Mouse (Mus musculus) gastrocnemius, adult 2 months (tissue): ENCODE results near the gene Serpinf2. TPM values are rescaled to one million over a fixed set of nuclear protein-coding genes. Genes with fewer than 3 reads are reported as not detected.

Experiments
- DNase-seq: peaks from one replicate; pipeline ENCODE4 v3.0.0; 2022
- H3K27ac ChIP-seq: fragments of 200-600 bp; 2 replicates; pipeline ENCODE4 v1.8.1; 2022; ENCODE audit warnings: mild to moderate bottlenecking
- H3K4me3 ChIP-seq: fragments of 200-600 bp; 2 replicates; pipeline ENCODE4 v1.8.1; 2022; ENCODE audit warnings: mild to moderate bottlenecking, moderate library complexity
- CTCF ChIP-seq: fragments of 200-600 bp; IDR thresholded peaks from 2 replicates; pipeline ENCODE4 v1.8.1; 2022; ENCODE audit warnings: antibody characterized with exemption, mild to moderate bottlenecking, moderate library complexity
- intact Hi-C: fragments of 180-260 bp; cut with DNase I; formaldehyde crosslinking; loops from one replicate; pipeline ENCODE4 v1.15.1; 2025
- total RNA-seq, 2 experiments: library from RNA; stranded (reverse); gene quantifications; 2 replicates each; pipeline ENCODE4 v1.2.3; 2021

Gene Serpinf2
- total RNA-seq, 2 experiments from 2014 or later, result not detected

GRCm38 (mm10) chr11:75464417-75464816 lies 25.0 kb upstream of the Serpinf2 start:
- H3K27ac ChIP-seq, result peak overlapping the region; percentile 62
- H3K4me3 ChIP-seq, result peak overlapping the region; percentile 87
- no peak for DNase-seq
- intact Hi-C loops, result loop anchor here (5.0 kb wide), 1 partner anchor 103 kb away; no protein-coding TSS in a partner anchor
- TF ChIP-seq CTCF, result no peak

GRCm38 (mm10) chr11:75463624-75464023 lies 24.2 kb upstream of the Serpinf2 start:
- intact Hi-C loops, result loop anchor here (2.0 to 5.0 kb wide), 2 partner anchors 47 to 104 kb away; partner anchors contain the start of gene Rilp

GRCm38 (mm10) chr11:75462865-75463336 lies 23.5 kb upstream of the Serpinf2 start:
- intact Hi-C loops, result loop anchor here (2.0 to 5.0 kb wide), 2 partner anchors 48 to 104 kb away; partner anchors contain the start of gene Rilp

More at GRCm38 (mm10) chr11:75463624-75464023, 24.2 kb upstream of the Serpinf2 start:
- Histone ChIP-seq H3K27ac (peak overlapping the region; percentile 100), H3K4me3 (peak overlapping the region; percentile 87)
- TF ChIP-seq CTCF, result no peak
- no peak for DNase-seq

DNA sequence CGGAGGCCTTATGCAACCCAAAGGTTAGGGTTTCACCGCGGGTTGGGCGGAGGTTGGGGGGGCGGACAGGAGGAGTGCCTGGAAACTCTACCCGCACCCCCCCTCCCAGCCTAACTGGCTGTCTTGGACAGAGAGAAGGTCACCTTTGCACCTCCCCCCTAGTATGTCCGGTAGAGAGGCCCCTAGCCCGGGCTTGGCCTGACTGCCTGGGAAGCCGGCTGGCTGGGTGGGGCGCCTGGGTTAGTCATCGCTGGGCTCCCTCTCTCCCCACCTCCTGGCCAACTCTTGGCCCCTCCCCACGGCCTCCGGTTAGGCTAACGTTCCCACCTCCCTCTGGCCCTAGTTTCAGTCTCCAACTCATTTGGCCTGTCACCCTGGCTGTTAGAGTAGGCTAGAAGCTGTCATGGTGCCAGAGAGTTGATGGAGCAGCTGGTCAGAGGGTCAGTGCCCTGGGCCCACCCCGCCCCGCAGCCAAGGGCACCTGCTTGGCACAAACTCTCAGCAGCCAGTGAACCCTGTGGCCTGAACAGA lies 22.9 kb upstream of the Serpinf2 start:
- Histone ChIP-seq H3K27ac (peak overlapping the region; percentile 100), H3K4me3 (peak overlapping the region; percentile 87)
- peak; percentile 97 for DNase-seq
- intact Hi-C loops, result loop anchor here (2.0 to 5.0 kb wide), 2 partner anchors 48 to 105 kb away; partner anchors contain the start of gene Rilp
- TF ChIP-seq CTCF, result no peak

More at GRCm38 (mm10) chr11:75462865-75463336, 23.5 kb upstream of the Serpinf2 start:
- Histone ChIP-seq H3K4me3 (peak overlapping the region; percentile 87), H3K27ac (peak overlapping the region; percentile 100)
- peak; percentile 97 for DNase-seq
- TF ChIP-seq CTCF, result no peak

- intact Hi-C loops, result loop anchor here (2.0 to 5.0 kb wide), 2 partner anchors 49 to 106 kb away; partner anchors contain the start of gene Rilp
- H3K4me3 ChIP-seq, result peak overlapping the region; percentile 87
- H3K27ac ChIP-seq, result peak overlapping the region; percentile 100
- no peak for TF ChIP-seq CTCF
- no peak for DNase-seq
Observed at GRCm38 (mm10) chr11:75461743-75462252, 22.4 kb upstream of the Serpinf2 start.

- intact Hi-C loops, result loop anchor here (5.0 kb wide), 1 partner anchor 106 kb away; no protein-coding TSS in a partner anchor
- peak; percentile 100 for DNase-seq
- H3K4me3 ChIP-seq, result peak within 1 kb of the TSS; percentile 87
- H3K27ac ChIP-seq, result peak within 1 kb of the TSS; percentile 100
- no peak for TF ChIP-seq CTCF
Observed at GRCm38 (mm10) chr11:75460844-75461742, 21.7 kb upstream of the Serpinf2 start, which contains the start of gene Tlcd2. TSS of gene Tlcd2 (plus strand) at chr11:75461715.

GRCm38 (mm10) chr11:75460103-75460843 lies 20.9 kb upstream of the Serpinf2 start:
- intact Hi-C loops, result loop anchor here (5.0 kb wide), 1 partner anchor 107 kb away; no protein-coding TSS in a partner anchor
- DNase-seq, result peak; percentile 92
- H3K4me3 ChIP-seq, result peak overlapping the region; percentile 72
- peak overlapping the region; percentile 100 for H3K27ac ChIP-seq
- TF ChIP-seq CTCF, result no peak

DNA sequence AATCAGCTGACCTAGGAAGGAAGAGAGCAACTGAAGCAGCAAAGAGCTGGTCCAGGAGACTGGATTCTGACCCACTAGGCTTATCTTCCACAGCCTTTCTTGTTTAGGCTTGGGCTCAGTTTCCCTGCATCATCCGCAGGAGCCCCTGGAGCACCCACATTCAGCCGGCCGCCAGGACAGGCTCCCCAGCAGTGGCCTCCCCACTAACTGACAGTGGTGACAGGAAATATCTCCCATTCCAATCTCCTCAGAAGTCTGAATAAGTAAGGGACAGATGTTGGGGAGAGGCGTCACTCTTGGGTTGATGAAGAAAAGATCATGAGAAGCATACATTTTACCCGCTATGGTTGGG lies 20.3 kb upstream of the Serpinf2 start:
- intact Hi-C loops, result loop anchor here (2.0 to 5.0 kb wide), 2 partner anchors 57 to 108 kb away; no protein-coding TSS in a partner anchor
- Histone ChIP-seq H3K27ac (peak overlapping the region; percentile 100), H3K4me3 (peak overlapping the region; percentile 72)
- no peak for TF ChIP-seq CTCF
- no peak for DNase-seq

- DNase-seq, result peak; percentile 78
- no peak for TF ChIP-seq CTCF
- Histone ChIP-seq H3K27ac (peak overlapping the region; percentile 100), H3K4me3 (peak overlapping the region; percentile 72)
- intact Hi-C loops, result loop anchor here (2.0 kb wide), 1 partner anchor 56 kb away; no protein-coding TSS in a partner anchor
Observed at GRCm38 (mm10) chr11:75459141-75459711, 19.8 kb upstream of the Serpinf2 start.

DNA sequence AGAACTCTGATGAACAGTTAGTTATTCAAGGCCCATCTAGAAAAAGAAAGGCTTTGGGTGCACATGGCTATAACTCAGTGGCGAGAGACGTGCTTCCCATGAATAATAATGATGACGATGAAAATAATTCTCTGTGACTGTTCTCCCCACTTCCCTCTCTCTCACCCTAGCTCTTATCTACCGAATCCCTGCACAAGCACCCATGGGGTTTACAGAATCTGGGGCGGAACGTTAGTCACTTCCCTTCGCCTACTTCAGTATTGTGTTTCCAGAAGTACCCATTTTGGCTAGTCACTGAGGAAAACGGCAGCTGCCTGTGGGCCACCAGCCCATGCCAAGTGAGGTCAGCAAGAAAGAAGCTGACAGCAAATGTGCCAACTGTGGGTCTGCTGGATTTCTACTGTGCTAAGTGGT lies 19.2 kb upstream of the Serpinf2 start:
- Histone ChIP-seq H3K4me3 (peak overlapping the region; percentile 72), H3K27ac (peak overlapping the region; percentile 100)
- TF ChIP-seq CTCF, result no peak
- intact Hi-C loops, result loop anchor here (2.0 kb wide), 1 partner anchor 56 kb away; no protein-coding TSS in a partner anchor
- peak; percentile 66 for DNase-seq

DNA sequence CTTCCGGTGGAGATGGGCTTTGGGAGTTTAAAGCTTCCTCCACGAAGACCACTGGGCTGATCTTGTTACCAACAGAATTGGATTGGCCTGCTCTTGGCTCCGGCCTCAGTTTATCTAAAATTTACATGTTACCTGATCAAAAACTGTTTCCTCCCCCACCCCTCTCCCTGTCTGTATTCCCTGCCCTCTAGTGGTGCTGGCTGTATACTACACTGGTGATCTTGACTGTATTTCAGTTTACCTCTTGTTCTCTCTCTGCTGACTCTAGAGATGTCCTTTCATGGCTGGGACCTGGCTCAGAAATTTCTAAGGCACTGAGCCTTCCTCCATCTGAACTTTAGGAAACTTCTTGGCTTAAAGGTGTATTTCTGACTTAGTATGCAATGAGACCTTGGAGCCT lies 18.8 kb upstream of the Serpinf2 start:
- intact Hi-C loops, result loop anchor here (2.0 kb wide), 1 partner anchor 55 kb away; no protein-coding TSS in a partner anchor
- Histone ChIP-seq H3K4me3 (peak overlapping the region; percentile 72), H3K27ac (peak overlapping the region; percentile 100)
- DNase-seq, result peak; percentile 43
- TF ChIP-seq CTCF, result peak; percentile 68
